Mouse (Mus musculus) MEL (cell line): ENCODE data around the gene Ccdc116. TPM values are rescaled to one million over a fixed set of nuclear protein-coding genes. Genes with fewer than 3 reads are reported as not detected.

Experiments used
- DNase-seq: peaks from one replicate; pipeline ENCODE4 v3.0.0; 2011; ENCODE audit warnings: low read depth, low spot score
- H3K27ac ChIP-seq: 2 replicates; pipeline ENCODE4 v1.5.1; 2012; ENCODE audit warnings: low read depth, mild to moderate bottlenecking, control low read depth, low read length, moderate library complexity; ENCODE audit not compliant: control insufficient read depth
- H3K27me3 ChIP-seq, 2 experiments: fragments of 150-350 bp in 1 of 2; sonication (generic) in 1 of 2; 2 replicates each; pipeline ENCODE4 v1.6.1; 2012; ENCODE audit warnings: low read length in 2 of 2, mild to moderate bottlenecking in 2 of 2, improper control_type of control experiment in 1 of 2, moderate library complexity in 1 of 2; ENCODE audit not compliant: insufficient read depth in 2 of 2, control insufficient read depth in 1 of 2
- H3K36me3 ChIP-seq, 2 experiments: 2 replicates each; pipeline ENCODE4 v1.6.1; 2012 to 2014; ENCODE audit warnings: low read length in 2 of 2, improper control_type of control experiment in 1 of 2, inconsistent platforms in 1 of 2, mild to moderate bottlenecking in 1 of 2; ENCODE audit not compliant: insufficient read depth in 2 of 2, control insufficient read depth in 1 of 2
- H3K4me1 ChIP-seq, 2 experiments: fragments of 150-350 bp in 1 of 2; sonication (generic) in 1 of 2; 2 replicates each; pipeline ENCODE4 v1.6.1; 2012; ENCODE audit warnings: low read length in 2 of 2, improper control_type of control experiment in 1 of 2, mild to moderate bottlenecking in 1 of 2; ENCODE audit not compliant: insufficient read depth in 2 of 2, control insufficient read depth in 1 of 2
- H3K4me3 ChIP-seq, 2 experiments: fragments of 150-350 bp in 1 of 2; sonication (generic) in 1 of 2; 2 replicates each; pipeline ENCODE4 v1.5.1; 2012; ENCODE audit warnings: low read depth in 2 of 2, low read length in 2 of 2, mild to moderate bottlenecking in 2 of 2, moderate library complexity in 2 of 2, control low read depth in 1 of 2, improper control_type of control experiment in 1 of 2; ENCODE audit not compliant: control insufficient read depth in 1 of 2, insufficient read depth in 1 of 2
- H3K79me2 ChIP-seq: 2 replicates; pipeline ENCODE4 v1.6.1; 2012; ENCODE audit warnings: mild to moderate bottlenecking, low read length, moderate library complexity; ENCODE audit not compliant: control insufficient read depth, poor library complexity, insufficient read depth
- H3K9ac ChIP-seq: 2 replicates; pipeline ENCODE4 v1.6.1; 2012; ENCODE audit warnings: low read depth, mild to moderate bottlenecking, control low read depth, low read length, moderate library complexity; ENCODE audit not compliant: control insufficient read depth, poor library complexity, severe bottlenecking
- H3K9me3 ChIP-seq: fragments of 150-350 bp; sonication (generic); replicated peaks from 2 replicates; pipeline ENCODE4 v1.6.1; 2012; ENCODE audit warnings: mild to moderate bottlenecking, low read length, improper control_type of control experiment, moderate library complexity; ENCODE audit not compliant: insufficient read depth
- CHD1 ChIP-seq: IDR thresholded peaks from 2 replicates; pipeline ENCODE4 v1.6.1; 2012; ENCODE audit warnings: low read depth, mild to moderate bottlenecking, inconsistent platforms, low read length, improper control_type of control experiment
- E2F4 ChIP-seq: IDR thresholded peaks from 2 replicates; pipeline ENCODE4 v1.6.1; 2011; ENCODE audit warnings: low read depth, low read length, improper control_type of control experiment, borderline replicate concordance
- EP300 ChIP-seq, 2 experiments: IDR thresholded peaks; 2 replicates each; pipeline ENCODE4 v1.6.1; 2011; ENCODE audit warnings: improper control_type of control experiment in 2 of 2, low read length in 2 of 2, low read depth in 1 of 2, mild to moderate bottlenecking in 1 of 2
- KAT2A ChIP-seq: conservative IDR thresholded peaks from 2 replicates; pipeline ENCODE4 v1.6.1; 2012; ENCODE audit warnings: low read depth, low read length, improper control_type of control experiment, inconsistent platforms
- MAX ChIP-seq: IDR thresholded peaks from 2 replicates; pipeline ENCODE4 v1.6.1; 2011; ENCODE audit warnings: low read length, improper control_type of control experiment
- NELFE ChIP-seq: IDR thresholded peaks from 2 replicates; pipeline ENCODE4 v1.6.1; 2011; ENCODE audit warnings: low read depth, low read length, improper control_type of control experiment
- NRF1 ChIP-seq: IDR thresholded peaks from 2 replicates; pipeline ENCODE4 v1.6.1; 2014; ENCODE audit warnings: low read depth, mild to moderate bottlenecking, inconsistent platforms, low read length, improper control_type of control experiment, moderate library complexity; ENCODE audit not compliant: poor library complexity, insufficient read depth, severe bottlenecking
- POLR2AphosphoS5 ChIP-seq: IDR thresholded peaks from 2 replicates; pipeline ENCODE4 v1.6.1; 2012; ENCODE audit warnings: low read depth, borderline replicate concordance, mild to moderate bottlenecking, inconsistent platforms, low read length, moderate library complexity, mixed read lengths
- RAD21 ChIP-seq: IDR thresholded peaks from 2 replicates; pipeline ENCODE4 v1.6.1; 2011; ENCODE audit warnings: mild to moderate bottlenecking, low read depth, low read length, improper control_type of control experiment
- RCOR1 ChIP-seq: IDR thresholded peaks from 2 replicates; pipeline ENCODE4 v1.6.1; 2012; ENCODE audit warnings: low read depth, mild to moderate bottlenecking, inconsistent platforms, low read length, improper control_type of control experiment
- TCF12 ChIP-seq: IDR thresholded peaks from 2 replicates; pipeline ENCODE4 v1.6.1; 2014; ENCODE audit warnings: low read depth, mild to moderate bottlenecking, inconsistent platforms, low read length, improper control_type of control experiment, moderate library complexity
- USF2 ChIP-seq, 2 experiments: IDR thresholded peaks; 2 replicates each; pipeline ENCODE4 v1.6.1; 2011 to 2012; ENCODE audit warnings: improper control_type of control experiment in 2 of 2, low read length in 2 of 2, borderline replicate concordance in 1 of 2, inconsistent platforms in 1 of 2, low read depth in 1 of 2, mild to moderate bottlenecking in 1 of 2; ENCODE audit not compliant: insufficient read depth in 1 of 2
- ZKSCAN1 ChIP-seq: IDR thresholded peaks from 2 replicates; pipeline ENCODE4 v1.6.1; 2012; ENCODE audit warnings: low read depth, mild to moderate bottlenecking, inconsistent platforms, low read length, improper control_type of control experiment, moderate library complexity
- ZMIZ1 ChIP-seq: IDR thresholded peaks from 2 replicates; pipeline ENCODE4 v1.6.1; 2012; ENCODE audit warnings: low read depth, mild to moderate bottlenecking, inconsistent platforms, low read length, improper control_type of control experiment, moderate library complexity
- ZNF384 ChIP-seq: IDR thresholded peaks from 2 replicates; pipeline ENCODE4 v1.6.1; 2012; ENCODE audit warnings: low read depth, mild to moderate bottlenecking, inconsistent platforms, low read length, improper control_type of control experiment
- polyA plus RNA-seq, 2 experiments: library from polyadenylated mRNA; stranded (reverse) in 1 of 2; unstranded in 1 of 2; fragments of >175 nt in 1 of 2; fragments of >200 nt in 1 of 2; gene quantifications; 2 replicates each; pipeline versions ENCODE4 v1.2.1 to v1.2.4; 2012; ENCODE audit warnings: low replicate concordance in 2 of 2, low read depth in 1 of 2; ENCODE audit not compliant: insufficient read length in 2 of 2, insufficient read depth in 1 of 2, missing spikeins in 1 of 2
- total RNA-seq: library from RNA; depleted of rRNA; stranded (reverse); fragments of 300-350 nt; gene quantifications from 2 replicates; pipeline ENCODE4 v1.2.3, GENCODE M21; 2012

Gene Ccdc116
- total and polyA plus RNA-seq, 3 experiments: 4.9 to 7.9 TPM; not detected in 1

GRCm38 (mm10) chr16:17144339-17144738, 2.7 kb downstream of the Ccdc116 start, which contains the start of gene Ydjc:
Ydjc (plus strand) TSS chr16:17144621.
- DNase-seq: peak; percentile 86
- no peak within 1 kb of the TSS for H3K9ac ChIP-seq
- H3K27ac ChIP-seq: no peak within 1 kb of the TSS
- no peak within 1 kb of the TSS for H3K4me3 ChIP-seq
- H3K9me3 ChIP-seq: no peaks in the 10 kb centered on the region
- no peaks in the 10 kb centered on the region for H3K27me3 ChIP-seq
- peaks cover 0 to 9% of the 10 kb centered on the region in 2 experiments; a peak in 2 of 4 replicates for H3K36me3 ChIP-seq
- TF ChIP-seq RCOR1 (0 out of 2 replicates have a peak, but pooled peaks have one; percentile 20), TCF12 (no peak), ZNF384 (peak; percentile 92)
- peaks cover 2 to 8% of the 10 kb centered on the region in 2 experiments; a peak in 3 of 4 replicates for H3K4me1 ChIP-seq
- H3K79me2 ChIP-seq: peaks cover 18% of the 10 kb centered on the region

GRCm38 (mm10) chr16:17137355-17137754, 9.7 kb downstream of the Ccdc116 start:
- no peak overlapping the region for H3K9ac ChIP-seq
- H3K36me3 ChIP-seq: peaks cover 0 to 2% of the 10 kb centered on the region in 2 experiments; a peak in 1 of 4 replicates
- H3K79me2 ChIP-seq: no peaks in the 10 kb centered on the region; the same call in 1 of the 2 replicates
- H3K9me3 ChIP-seq: no peaks in the 10 kb centered on the region
- peaks cover 0 to 5% of the 10 kb centered on the region in 2 experiments; a peak in 1 of 4 replicates for H3K4me1 ChIP-seq
- H3K27me3 ChIP-seq: no peaks in the 10 kb centered on the region
- no peak overlapping the region for H3K27ac ChIP-seq
- H3K4me3 ChIP-seq: no peak overlapping the region
- TF ChIP-seq E2F4 (no peak), CHD1 (no peak), USF2 (IDR thresholded peaks at IDR 0.05; ENCODE audit: borderline replicate concordance in 1 of 2, insufficient read depth in 1 of 2, low read depth in 1 of 2, low read length in 2 of 2) (no peak), MAX (no peak), RCOR1 (no peak), NRF1 (no peak), RAD21 (no peak), NELFE (no peak), POLR2AphosphoS5 (no peak), EP300 (IDR thresholded peaks at IDR 0.05; ENCODE audit: low read depth in 1 of 2, low read length in 2 of 2) (no peak), KAT2A (no peak), ZKSCAN1 (no peak), ZMIZ1 (no peak), ZNF384 (no peak)
- no peak for DNase-seq
